Mouse (Mus musculus): ENCODE data around the gene Arid5b. TPM values are rescaled to one million over a fixed set of nuclear protein-coding genes. Genes with fewer than 3 reads are reported as not detected.

Gene Arid5b
- total and polyA plus RNA-seq, 2 experiments from 2014 or later = 13.3 to 13.6 TPM

DNA sequence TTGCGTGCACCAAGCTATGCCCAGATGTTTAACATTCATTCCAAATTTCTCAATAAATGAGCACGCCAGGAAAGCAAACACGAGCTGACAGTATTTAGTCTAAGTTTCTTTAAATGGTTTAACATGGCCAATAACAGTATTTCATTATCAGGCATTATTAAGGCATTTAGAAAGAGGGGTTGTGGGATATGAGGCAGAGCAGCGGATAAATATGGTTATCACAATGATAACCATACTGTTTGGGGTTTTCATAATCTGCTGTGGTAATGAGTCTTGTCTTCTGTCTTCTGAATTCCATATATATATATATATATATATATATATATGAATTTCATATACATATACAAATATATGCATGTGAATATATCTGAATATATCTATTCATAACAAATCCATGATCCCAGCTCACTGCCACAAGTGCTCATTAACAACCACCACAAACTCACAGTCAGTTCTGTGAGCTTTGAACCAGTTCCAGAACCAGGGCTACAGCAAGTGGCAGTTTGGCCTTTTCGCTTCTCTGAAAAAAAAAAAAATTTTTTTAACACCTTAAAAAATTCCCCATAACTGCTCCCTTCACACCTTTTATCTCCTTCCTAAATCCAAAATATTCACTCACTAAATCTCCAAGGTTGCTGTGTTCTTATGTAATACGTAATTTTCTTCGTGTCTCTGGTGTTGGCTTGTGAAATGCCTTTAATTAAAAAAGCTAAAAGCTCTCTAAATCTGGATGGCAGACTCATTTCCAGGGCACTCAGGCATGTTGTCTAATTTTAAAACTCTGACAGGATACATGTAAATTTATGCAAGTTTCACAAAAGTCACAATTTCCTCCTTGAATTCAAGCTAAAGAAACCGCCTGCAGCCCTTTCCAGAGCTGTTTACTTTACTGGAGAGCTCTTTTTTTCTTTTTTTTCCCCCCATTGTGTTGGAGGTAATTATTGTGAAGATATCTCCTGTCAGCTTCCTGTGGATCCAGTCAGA, 113.5 kb downstream of the Arid5b start:
- 0 out of 2 replicates have a peak, but pooled peaks cover 2% of the 10 kb centered on the region for H3K4me1 ChIP-seq (ENCODE audit: insufficient read depth, low read length)
- H3K4me3 ChIP-seq (ENCODE audit: low read depth, low read length) = no peak overlapping the region
- no peak overlapping the region for H3K27ac ChIP-seq (ENCODE audit: low read depth, low read length)
- no peaks in the 10 kb centered on the region for H3K9me3 ChIP-seq (ENCODE audit: low read length)
- no peak overlapping the region for H3K4me2 ChIP-seq (ENCODE audit: low read depth, low read length, poor library complexity, severe bottlenecking)
- no peak overlapping the region for H3K9ac ChIP-seq (replicated peaks; ENCODE audit: low read length, poor library complexity, severe bottlenecking)
- H3K27me3 ChIP-seq (ENCODE audit: insufficient read depth, low read length) = no peaks in the 10 kb centered on the region
- no peaks in the 10 kb centered on the region for H3K36me3 ChIP-seq (ENCODE audit: insufficient read depth, low read length)
- TF ChIP-seq CTCF (IDR thresholded peaks at IDR 0.05) = no peak
- DNase-seq (ENCODE audit: low spot score) = no peak
- no peak for ATAC-seq (ENCODE audit: low FRiP score)
- WGBS = 70% methylated on average over 8 of the region's 8 CpGs

DNA sequence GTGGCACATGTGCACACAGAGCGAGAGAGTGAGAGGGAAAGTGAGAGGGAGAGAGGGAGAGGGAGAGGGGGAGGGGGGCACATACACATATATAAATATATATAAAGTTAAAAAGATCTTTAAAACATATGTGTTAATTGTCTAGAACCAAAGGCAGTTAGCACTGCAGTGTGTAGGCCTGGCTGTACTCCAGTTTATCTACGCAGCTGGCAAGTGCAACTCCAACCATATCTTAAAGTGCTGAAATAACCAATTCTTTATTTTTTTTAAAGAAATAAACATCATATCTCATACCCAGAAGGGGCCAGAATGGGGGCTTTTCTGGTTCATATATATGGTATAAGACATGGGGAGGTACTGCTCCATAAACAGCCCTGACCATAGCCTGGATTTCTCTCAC, 114.4 kb downstream of the Arid5b start:
- Histone ChIP-seq H3K4me1 (ENCODE audit: insufficient read depth, low read length) (0 out of 2 replicates have a peak, but pooled peaks cover 2% of the 10 kb centered on the region), H3K9ac (replicated peaks; ENCODE audit: low read length, poor library complexity, severe bottlenecking) (no peak overlapping the region), H3K27me3 (ENCODE audit: insufficient read depth, low read length) (no peaks in the 10 kb centered on the region), H3K9me3 (ENCODE audit: low read length) (no peaks in the 10 kb centered on the region), H3K27ac (ENCODE audit: low read depth, low read length) (no peak overlapping the region), H3K4me2 (ENCODE audit: low read depth, low read length, poor library complexity, severe bottlenecking) (no peak overlapping the region), H3K36me3 (ENCODE audit: insufficient read depth, low read length) (no peaks in the 10 kb centered on the region), H3K4me3 (ENCODE audit: low read depth, low read length) (no peak overlapping the region)
- no peak for ATAC-seq (ENCODE audit: low FRiP score)
- WGBS = 98% methylated on average over 2 of the region's 2 CpGs
- DNase-seq (ENCODE audit: low spot score) = no peak
- no peak for TF ChIP-seq CTCF (IDR thresholded peaks at IDR 0.05)

DNA sequence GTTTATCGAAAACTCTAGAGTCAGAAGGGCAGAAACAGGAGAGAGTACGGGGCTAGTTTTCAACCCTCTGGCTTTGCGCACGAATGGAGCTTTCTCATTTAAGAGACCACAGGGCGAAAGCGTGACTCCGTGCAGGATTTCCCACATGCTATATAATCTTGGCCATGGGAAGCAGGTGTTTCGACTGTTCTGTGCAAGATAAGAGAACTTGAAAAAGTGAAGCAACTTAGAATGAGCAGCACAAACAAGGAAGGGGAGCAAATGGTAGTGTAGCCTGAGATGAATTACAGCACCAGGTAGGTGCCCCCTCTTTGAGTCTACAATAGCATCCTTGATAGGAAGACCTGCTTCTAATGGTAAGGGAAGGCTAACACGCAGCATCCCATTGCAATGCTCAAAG, 118.8 kb downstream of the Arid5b start:
- WGBS = 93% methylated on average over 9 of the region's 9 CpGs
- H3K4me1 ChIP-seq (ENCODE audit: insufficient read depth, low read length) = no peaks in the 10 kb centered on the region
- no peak for TF ChIP-seq CTCF (IDR thresholded peaks at IDR 0.05)
- H3K4me2 ChIP-seq (ENCODE audit: low read depth, low read length, poor library complexity, severe bottlenecking) = no peak overlapping the region
- no peak overlapping the region for H3K4me3 ChIP-seq (ENCODE audit: low read depth, low read length)
- no peaks in the 10 kb centered on the region for H3K9me3 ChIP-seq (ENCODE audit: low read length)
- ATAC-seq (ENCODE audit: low FRiP score) (no peak), DNase-seq (ENCODE audit: low spot score) (no peak)
- no peaks in the 10 kb centered on the region for H3K27me3 ChIP-seq (ENCODE audit: insufficient read depth, low read length)
- no peak overlapping the region for H3K27ac ChIP-seq (ENCODE audit: low read depth, low read length)
- H3K36me3 ChIP-seq (ENCODE audit: insufficient read depth, low read length) = no peaks in the 10 kb centered on the region
- no peak overlapping the region for H3K9ac ChIP-seq (replicated peaks; ENCODE audit: low read length, poor library complexity, severe bottlenecking)

DNA sequence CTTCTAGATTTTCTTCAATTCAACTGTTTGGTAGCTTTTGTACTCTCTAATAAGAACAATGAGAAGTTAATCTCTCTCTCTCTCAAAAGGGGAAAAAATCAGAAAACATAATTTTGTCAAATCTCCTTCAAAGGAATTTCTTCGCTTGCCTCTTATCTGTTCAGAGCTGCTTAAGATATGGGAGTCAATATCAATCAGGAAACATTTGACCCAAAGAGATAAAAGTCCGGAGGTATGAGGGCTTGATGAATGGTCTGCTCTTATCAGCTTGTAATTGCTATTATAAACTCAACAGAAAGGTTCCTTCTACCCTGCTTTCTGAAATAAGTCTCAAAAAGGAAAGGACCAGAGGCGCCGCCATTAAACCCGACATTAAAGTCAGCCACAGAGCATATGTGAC, 120.0 kb downstream of the Arid5b start:
- no peak overlapping the region for H3K4me2 ChIP-seq (ENCODE audit: low read depth, low read length, poor library complexity, severe bottlenecking)
- 89% methylated on average over 5 of the region's 5 CpGs for WGBS
- no peaks in the 10 kb centered on the region for H3K36me3 ChIP-seq (ENCODE audit: insufficient read depth, low read length)
- no peak overlapping the region for H3K27ac ChIP-seq (ENCODE audit: low read depth, low read length)
- no peak for TF ChIP-seq CTCF (IDR thresholded peaks at IDR 0.05)
- ATAC-seq (ENCODE audit: low FRiP score) (no peak), DNase-seq (ENCODE audit: low spot score) (no peak)
- no peaks in the 10 kb centered on the region for H3K9me3 ChIP-seq (ENCODE audit: low read length)
- H3K27me3 ChIP-seq (ENCODE audit: insufficient read depth, low read length) = no peaks in the 10 kb centered on the region
- no peak overlapping the region for H3K4me3 ChIP-seq (ENCODE audit: low read depth, low read length)
- H3K4me1 ChIP-seq (ENCODE audit: insufficient read depth, low read length) = no peaks in the 10 kb centered on the region; the same call in 1 of the 2 replicates
- H3K9ac ChIP-seq (replicated peaks; ENCODE audit: low read length, poor library complexity, severe bottlenecking) = no peak overlapping the region

DNA sequence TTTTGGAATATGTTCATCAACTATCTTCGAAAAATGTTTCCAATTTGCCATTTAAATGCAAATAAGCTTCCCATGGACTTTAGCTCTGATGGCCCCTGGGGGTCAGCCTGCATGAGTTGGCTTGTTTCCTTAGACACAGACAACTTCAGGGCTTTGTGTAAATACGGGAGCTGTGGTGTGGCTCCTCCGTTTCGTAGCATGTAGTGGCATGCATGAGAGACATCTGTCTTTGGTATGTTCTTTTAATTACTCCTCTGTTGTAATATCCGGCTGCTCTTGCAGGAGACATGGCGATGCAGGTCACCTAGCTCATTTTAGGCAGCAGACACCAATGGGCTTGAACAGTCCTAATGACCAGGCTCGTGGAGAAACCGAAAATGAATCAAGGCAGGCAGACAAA, 121.0 kb downstream of the Arid5b start:
- no peak for DNase-seq (ENCODE audit: low spot score)
- Histone ChIP-seq H3K4me3 (ENCODE audit: low read depth, low read length) (no peak overlapping the region), H3K9me3 (ENCODE audit: low read length) (no peaks in the 10 kb centered on the region), H3K9ac (replicated peaks; ENCODE audit: low read length, poor library complexity, severe bottlenecking) (no peak overlapping the region), H3K27me3 (ENCODE audit: insufficient read depth, low read length) (no peaks in the 10 kb centered on the region), H3K4me1 (ENCODE audit: insufficient read depth, low read length) (peaks cover 5% of the 10 kb centered on the region; the same call in 1 of the 2 replicates), H3K4me2 (ENCODE audit: low read depth, low read length, poor library complexity, severe bottlenecking) (no peak overlapping the region), H3K27ac (ENCODE audit: low read depth, low read length) (no peak overlapping the region), H3K36me3 (ENCODE audit: insufficient read depth, low read length) (no peaks in the 10 kb centered on the region)
- ATAC-seq (ENCODE audit: low FRiP score) = no peak
- TF ChIP-seq CTCF (IDR thresholded peaks at IDR 0.05) = no peak
- WGBS = 67% methylated on average over 8 of the region's 8 CpGs

DNA sequence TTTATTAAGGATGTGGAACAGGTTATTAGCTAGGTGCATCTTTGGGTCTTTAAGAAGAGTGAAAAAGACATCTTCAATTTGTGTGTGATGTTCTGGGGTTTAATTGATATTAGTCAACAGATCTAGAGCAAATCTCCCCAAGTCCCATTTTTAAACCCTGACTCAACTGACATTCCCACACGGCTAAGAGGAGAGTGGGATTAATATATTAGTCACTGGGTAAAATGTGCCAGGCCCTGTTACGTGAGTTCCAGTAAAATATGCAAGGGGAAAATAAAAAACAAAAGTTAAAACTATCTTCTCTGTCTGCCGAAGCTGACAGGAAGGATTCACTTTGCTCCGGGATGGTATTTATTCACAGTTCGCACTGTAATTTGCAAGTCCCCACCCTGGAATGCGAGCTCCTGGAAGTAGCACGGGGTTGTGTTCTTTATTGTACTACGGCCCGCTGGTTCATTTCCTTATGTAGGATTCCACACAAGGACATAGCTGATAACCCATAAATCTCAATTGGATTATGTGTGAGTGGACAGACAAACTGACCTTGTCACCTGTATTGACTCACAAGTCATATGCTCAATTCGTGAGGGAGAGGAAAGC, 121.8 kb downstream of the Arid5b start:
- Histone ChIP-seq H3K9ac (replicated peaks; ENCODE audit: low read length, poor library complexity, severe bottlenecking) (no peak overlapping the region), H3K4me2 (ENCODE audit: low read depth, low read length, poor library complexity, severe bottlenecking) (no peak overlapping the region), H3K27ac (ENCODE audit: low read depth, low read length) (no peak overlapping the region), H3K9me3 (ENCODE audit: low read length) (no peaks in the 10 kb centered on the region), H3K4me1 (ENCODE audit: insufficient read depth, low read length) (peaks cover 5% of the 10 kb centered on the region; the same call in 1 of the 2 replicates), H3K27me3 (ENCODE audit: insufficient read depth, low read length) (no peaks in the 10 kb centered on the region), H3K36me3 (ENCODE audit: insufficient read depth, low read length) (no peaks in the 10 kb centered on the region), H3K4me3 (ENCODE audit: low read depth, low read length) (no peak overlapping the region)
- WGBS = 78% methylated on average over 10 of the region's 10 CpGs
- TF ChIP-seq CTCF (IDR thresholded peaks at IDR 0.05) = no peak
- ATAC-seq (ENCODE audit: low FRiP score) (no peak), DNase-seq (ENCODE audit: low spot score) (no peak)
